Mouse (Mus musculus) heart, adult 2 months (tissue): ENCODE results near the gene Hoxd11. TPM values are rescaled to one million over a fixed set of nuclear protein-coding genes. Genes with fewer than 3 reads are reported as not detected.

Source experiments
- DNase-seq, 2 experiments: peaks; one replicate each; pipeline ENCODE4 v3.0.0; 2021
- H3K27ac ChIP-seq: fragments of 200-600 bp; 2 replicates; pipeline ENCODE4 v1.8.1; 2022
- H3K27me3 ChIP-seq: fragments of 200-500 bp; 2 replicates; pipeline ENCODE4 v1.6.1; 2012; ENCODE audit warnings: mild to moderate bottlenecking, low read length, inconsistent platforms, mixed read lengths; ENCODE audit not compliant: control insufficient read depth, insufficient read depth
- H3K36me3 ChIP-seq: fragments of 200-500 bp; 2 replicates; pipeline ENCODE4 v1.6.1; 2012; ENCODE audit warnings: low read length, inconsistent platforms; ENCODE audit not compliant: control insufficient read depth, insufficient read depth
- H3K4me1 ChIP-seq: fragments of 200-500 bp; 2 replicates; pipeline ENCODE4 v1.6.1; 2011; ENCODE audit warnings: low read length; ENCODE audit not compliant: control insufficient read depth, insufficient read depth
- H3K4me3 ChIP-seq: fragments of 200-600 bp; 2 replicates; pipeline ENCODE4 v1.8.1; 2022
- H3K79me2 ChIP-seq: fragments of 200-500 bp; replicated peaks from 2 replicates; pipeline ENCODE4 v1.6.1; 2012; ENCODE audit warnings: mild to moderate bottlenecking, inconsistent platforms, low read length, moderate library complexity, mixed read lengths; ENCODE audit not compliant: control insufficient read depth, insufficient read depth
- H3K9ac ChIP-seq: fragments of 200-500 bp; 2 replicates; pipeline ENCODE4 v1.6.1; 2012; ENCODE audit warnings: low read depth, mild to moderate bottlenecking, control low read depth, inconsistent platforms, low read length, mixed read lengths
- CTCF ChIP-seq: fragments of 200-600 bp; IDR thresholded peaks from 2 replicates; pipeline ENCODE4 v1.8.1; 2022; ENCODE audit warnings: antibody characterized with exemption, mild to moderate bottlenecking, moderate library complexity
- EP300 ChIP-seq: fragments of 200-500 bp; IDR thresholded peaks from 2 replicates; pipeline ENCODE4 v1.6.1; 2011; ENCODE audit warnings: low read depth, low read length, control low read depth; ENCODE audit not compliant: insufficient read depth
- POLR2A ChIP-seq: fragments of 200-500 bp; IDR thresholded peaks from 2 replicates; pipeline ENCODE4 v1.6.1; 2011; ENCODE audit warnings: mild to moderate bottlenecking, low read depth, low read length, control low read depth; ENCODE audit not compliant: insufficient read depth
- WGBS: fragments of 180-500 bp; shearing (Covaris S2); methylation state at CpG from one replicate; pipeline ENCODE4 v1.1.7; 2018; 5-methylcytosine and 5-hydroxymethylcytosine counted together
- intact Hi-C: fragments of 180-260 bp; cut with DNase I; formaldehyde crosslinking; loops from one replicate; pipeline ENCODE4 v1.15.1; 2025
- polyA plus RNA-seq: library from polyadenylated mRNA; depleted of rRNA; stranded (reverse); fragments of >200 nt; gene quantifications from 2 replicates; pipeline ENCODE4 v1.2.3, GENCODE M21; 2012
- total RNA-seq, 2 experiments: library from RNA; stranded (reverse); gene quantifications; 2 replicates each; pipeline ENCODE4 v1.2.3; 2021

Gene Hoxd11
- total and polyA plus RNA-seq, 3 experiments, result not detected

GRCm38 (mm10) chr2:74732513-74733316 lies 53.4 kb downstream of the Hoxd11 start:
- Histone ChIP-seq H3K36me3 (no peaks in the 10 kb centered on the region), H3K9ac (no peak overlapping the region), H3K4me1 (no peaks in the 10 kb centered on the region), H3K4me3 (no peak overlapping the region), H3K27me3 (peaks cover 37% of the 10 kb centered on the region), H3K79me2 (no peaks in the 10 kb centered on the region), H3K27ac (no peak overlapping the region)
- WGBS, result 4% methylated on average over 52 of the region's 52 CpGs
- TF ChIP-seq EP300 (no peak), POLR2A (no peak), CTCF (no peak)
- intact Hi-C loops, result no loop called here
- DNase-seq, result no peak

- no peak for TF ChIP-seq CTCF
- Histone ChIP-seq H3K27me3 (peaks cover 35% of the 10 kb centered on the region), H3K27ac (no peak overlapping the region), H3K4me3 (no peak overlapping the region), H3K4me1 (no peaks in the 10 kb centered on the region), H3K9ac (no peak overlapping the region), H3K36me3 (no peaks in the 10 kb centered on the region), H3K79me2 (no peaks in the 10 kb centered on the region)
- intact Hi-C loops, result no loop called here
- DNase-seq, result no peak
- 6% methylated on average over 16 of the region's 16 CpGs for WGBS
Measured at GRCm38 (mm10) chr2:74733317-74733661, 53.9 kb downstream of the Hoxd11 start.

GRCm38 (mm10) chr2:74733765-74734164 lies 54.4 kb downstream of the Hoxd11 start:
- Histone ChIP-seq H3K27me3 (peaks cover 38% of the 10 kb centered on the region), H3K4me3 (no peak overlapping the region), H3K36me3 (no peaks in the 10 kb centered on the region), H3K27ac (no peak overlapping the region), H3K9ac (no peak overlapping the region), H3K79me2 (no peaks in the 10 kb centered on the region), H3K4me1 (no peaks in the 10 kb centered on the region)
- DNase-seq, result no peak
- TF ChIP-seq POLR2A (no peak), CTCF (no peak), EP300 (no peak)
- intact Hi-C loops, result no loop called here
- WGBS, result 12% methylated on average over 6 of the region's 6 CpGs

- WGBS, result 9% methylated on average over 13 of the region's 13 CpGs
Measured at GRCm38 (mm10) chr2:74734451-74734850, 55.1 kb downstream of the Hoxd11 start.

GRCm38 (mm10) chr2:74734996-74735811 lies 55.8 kb downstream of the Hoxd11 start:
- TF ChIP-seq CTCF, result no peak
- no peak for TF ChIP-seq POLR2A
- TF ChIP-seq EP300, result no peak
- Histone ChIP-seq H3K36me3 (no peaks in the 10 kb centered on the region), H3K9ac (no peak overlapping the region), H3K79me2 (no peaks in the 10 kb centered on the region), H3K27me3 (peaks cover 42% of the 10 kb centered on the region), H3K4me1 (no peaks in the 10 kb centered on the region), H3K27ac (no peak overlapping the region), H3K4me3 (no peak overlapping the region)
- intact Hi-C loops, result no loop called here
- DNase-seq, result no peak
- 5% methylated on average over 27 of the region's 27 CpGs for WGBS

More at GRCm38 (mm10) chr2:74734451-74734850, 55.1 kb downstream of the Hoxd11 start:
- intact Hi-C loops, result no loop called here
- TF ChIP-seq POLR2A (no peak), CTCF (no peak), EP300 (no peak)
- no peaks in the 10 kb centered on the region for H3K36me3 ChIP-seq
- peaks cover 39% of the 10 kb centered on the region for H3K27me3 ChIP-seq
- no peak overlapping the region for H3K9ac ChIP-seq
- H3K79me2 ChIP-seq, result no peaks in the 10 kb centered on the region
- no peak for DNase-seq
- no peaks in the 10 kb centered on the region for H3K4me1 ChIP-seq
- H3K27ac ChIP-seq, result no peak overlapping the region
- H3K4me3 ChIP-seq, result no peak overlapping the region
